Mouse (Mus musculus) Patski (cell line): ENCODE results near the gene Snd1. TPM values are rescaled to one million over a fixed set of nuclear protein-coding genes. Genes with fewer than 3 reads are reported as not detected.

Experiments used
- ATAC-seq: fragments of 100-300 bp; one replicate; pipeline ENCODE4 v1.8.0; 2021
- CTCF ChIA-PET: fragments of 350-600 bp; sonication (Branson Sonifier 250); formaldehyde crosslinking; loops from one replicate; lab custom pipeline; 2022; ENCODE audit warnings: inconsistent platforms; lab: Charles Lee
- POLR2A ChIA-PET: fragments of 350-600 bp; sonication (Branson Sonifier 250); formaldehyde crosslinking; loops from one replicate; lab custom pipeline; 2022; ENCODE audit warnings: antibody characterized with exemption, inconsistent platforms; lab: Charles Lee
- DNase-seq: peaks from one replicate; pipeline ENCODE4 v3.0.0-alpha.2; 2011; ENCODE audit warnings: low read depth, low spot score
- H3K27me3 ChIP-seq: fragments of 371-371 bp; one replicate; pipeline ENCODE4 v1.5.1; 2021
- CTCF ChIP-seq: fragments of 100-300 bp; IDR thresholded peaks from one replicate; pipeline ENCODE4 v1.5.1; 2021
- in situ Hi-C: fragments of 300-500 bp; cut with MboI; formaldehyde crosslinking; loops from 3 replicates; pipeline ENCODE4 v1.11.1; 2018; ENCODE audit warnings: low pct_unique_long_range_greater_than_20kb, mixed read lengths
- polyA plus RNA-seq: library from polyadenylated mRNA; unstranded; gene quantifications from one replicate; pipeline ENCODE4 v1.2.3, GENCODE M21; 2021

Snd1 gene
- polyA plus RNA-seq, 1 experiment from 2014 or later, result 107 TPM

GRCm38 (mm10) chr6:28879315-28879714 is 404.4 kb downstream of the Snd1 start:
- ChIA-PET CTCF (no interaction called here), POLR2A (no interaction called here)
- DNase-seq (no peak), ATAC-seq (no peak)
- in situ Hi-C loops, result no loop called here
- TF ChIP-seq CTCF, result no peak
- no peaks in the 10 kb centered on the region for H3K27me3 ChIP-seq

GRCm38 (mm10) chr6:28880909-28881308 is 406.0 kb downstream of the Snd1 start:
- no peak for ATAC-seq
- ChIA-PET CTCF (interaction anchor here (0.9 to 1.6 kb wide), 2 partner anchors 11 to 13 kb away, joined by 3 to 5 read pairs; no protein-coding TSS in a partner anchor), POLR2A (interaction anchor here (0.6 kb wide), 1 partner anchor 107 kb away, joined by 6 read pairs; no protein-coding TSS in a partner anchor)

GRCm38 (mm10) chr6:28883518-28883917 is 408.6 kb downstream of the Snd1 start:
- ChIA-PET POLR2A (no interaction called here), CTCF (no interaction called here)
- DNase-seq, result no peak
- H3K27me3 ChIP-seq, result no peaks in the 10 kb centered on the region
- no peak for ATAC-seq
- no peak for TF ChIP-seq CTCF
- in situ Hi-C loops, result no loop called here

More at GRCm38 (mm10) chr6:28880909-28881308, 406.0 kb downstream of the Snd1 start:
- no peaks in the 10 kb centered on the region for H3K27me3 ChIP-seq
- in situ Hi-C loops, result no loop called here
- no peak for TF ChIP-seq CTCF
- no peak for DNase-seq

GRCm38 (mm10) chr6:28886724-28887440 is 411.9 kb downstream of the Snd1 start:
- ATAC-seq (no peak), DNase-seq (no peak)
- ChIA-PET CTCF (interaction anchor here (1.1 to 1.2 kb wide), 2 partner anchors 11 to 14 kb away, joined by 3 to 4 read pairs; no protein-coding TSS in a partner anchor), POLR2A (interaction anchor here (0.7 kb wide), 1 partner anchor 354 kb away, joined by 3 read pairs; no protein-coding TSS in a partner anchor)
- no peaks in the 10 kb centered on the region for H3K27me3 ChIP-seq
- in situ Hi-C loops, result no loop called here
- TF ChIP-seq CTCF, result no peak

GRCm38 (mm10) chr6:28890426-28890825 is 415.5 kb downstream of the Snd1 start:
- POLR2A ChIA-PET, result no interaction called here

GRCm38 (mm10) chr6:28891480-28891879 is 416.5 kb downstream of the Snd1 start:
- no peak for TF ChIP-seq CTCF
- no peak for DNase-seq
- H3K27me3 ChIP-seq, result no peaks in the 10 kb centered on the region
- in situ Hi-C loops, result no loop called here
- ChIA-PET POLR2A (interaction anchor here (0.5 kb wide), 1 partner anchor 178 kb away, joined by 5 read pairs; no protein-coding TSS in a partner anchor), CTCF (no interaction called here)
- no peak for ATAC-seq

More at GRCm38 (mm10) chr6:28890426-28890825, 415.5 kb downstream of the Snd1 start:
- DNase-seq, result no peak
- CTCF ChIA-PET, result interaction anchor here (1.1 kb wide), 1 partner anchor 10 kb away, joined by 3 read pairs; no protein-coding TSS in a partner anchor
- no peak for ATAC-seq
- in situ Hi-C loops, result no loop called here
- no peaks in the 10 kb centered on the region for H3K27me3 ChIP-seq
- no peak for TF ChIP-seq CTCF

GRCm38 (mm10) chr6:28895004-28895515 is 420.1 kb downstream of the Snd1 start:
- POLR2A ChIA-PET, result no interaction called here
- TF ChIP-seq CTCF, result no peak
- DNase-seq, result no peak
- in situ Hi-C loops, result no loop called here
- peak; percentile 10 for ATAC-seq
- no peaks in the 10 kb centered on the region for H3K27me3 ChIP-seq
- CTCF ChIA-PET, result no interaction called here

- POLR2A ChIA-PET, result no interaction called here
- in situ Hi-C loops, result no loop called here
- CTCF ChIA-PET, result interaction anchor here (1.1 kb wide), 1 partner anchor 11 kb away, joined by 3 read pairs; no protein-coding TSS in a partner anchor
- no peak for TF ChIP-seq CTCF
- ATAC-seq (no peak), DNase-seq (no peak)
- H3K27me3 ChIP-seq, result no peaks in the 10 kb centered on the region
Observed at GRCm38 (mm10) chr6:28895726-28896125, 420.8 kb downstream of the Snd1 start.

- no peak for TF ChIP-seq CTCF
- DNase-seq (no peak), ATAC-seq (no peak)
- in situ Hi-C loops, result no loop called here
- CTCF ChIA-PET, result interaction anchor here (1.1 kb wide), 1 partner anchor 10 kb away, joined by 3 read pairs; no protein-coding TSS in a partner anchor
- POLR2A ChIA-PET, result no interaction called here
- H3K27me3 ChIP-seq, result no peaks in the 10 kb centered on the region
Observed at GRCm38 (mm10) chr6:28896762-28897320, 421.9 kb downstream of the Snd1 start.

- DNase-seq (no peak), ATAC-seq (no peak)
- POLR2A ChIA-PET, result interaction anchor here (0.7 kb wide), 1 partner anchor 83 kb away, joined by 3 read pairs; no protein-coding TSS in a partner anchor
- CTCF ChIA-PET, result no interaction called here
- no peaks in the 10 kb centered on the region for H3K27me3 ChIP-seq
- no peak for TF ChIP-seq CTCF
- in situ Hi-C loops, result no loop called here
Observed at GRCm38 (mm10) chr6:28897326-28898085, 422.6 kb downstream of the Snd1 start.
